Mouse (Mus musculus) liver, embryonic 13.5 days (tissue): ENCODE results near the gene Trnau1ap. TPM values are rescaled to one million over a fixed set of nuclear protein-coding genes. Genes with fewer than 3 reads are reported as not detected.

Experiments
- ATAC-seq: fragments of 200-750 bp; cut with Nextera tagmentation; 2 replicates; pipeline ENCODE4 v1.8.0; 2017; ENCODE audit warnings: low read depth, mild to moderate bottlenecking, moderate number of reproducible peaks, moderate library complexity
- DNase-seq: peaks from one replicate; pipeline ENCODE4 v3.0.0; 2022
- H3K27ac ChIP-seq: fragments of 300-500 bp; sonication (generic); 2 replicates; pipeline ENCODE4 v1.5.1; 2015; ENCODE audit warnings: moderate library complexity, mild to moderate bottlenecking, inconsistent platforms
- H3K27me3 ChIP-seq: fragments of 300-500 bp; sonication (generic); 2 replicates; pipeline ENCODE4 v1.6.1; 2015; ENCODE audit warnings: mild to moderate bottlenecking, inconsistent platforms
- H3K36me3 ChIP-seq: fragments of 300-500 bp; sonication (generic); 2 replicates; pipeline ENCODE4 v1.6.1; 2015; ENCODE audit warnings: mild to moderate bottlenecking, inconsistent platforms
- H3K4me1 ChIP-seq: fragments of 300-500 bp; sonication (generic); replicated peaks from 2 replicates; pipeline ENCODE4 v1.6.1; 2015; ENCODE audit warnings: inconsistent platforms
- H3K4me2 ChIP-seq: fragments of 300-500 bp; sonication (generic); 2 replicates; pipeline ENCODE4 v1.6.1; 2015; ENCODE audit warnings: inconsistent platforms, mild to moderate bottlenecking, moderate library complexity
- H3K4me3 ChIP-seq: fragments of 300-500 bp; sonication (generic); replicated peaks from 2 replicates; pipeline ENCODE4 v1.5.1; 2015; ENCODE audit warnings: mild to moderate bottlenecking, inconsistent platforms
- H3K9ac ChIP-seq: fragments of 300-500 bp; sonication (generic); 2 replicates; pipeline ENCODE4 v1.6.1; 2015; ENCODE audit warnings: mild to moderate bottlenecking, inconsistent platforms
- H3K9me3 ChIP-seq: fragments of 300-500 bp; sonication (generic); replicated peaks from 2 replicates; pipeline ENCODE4 v1.6.1; 2016; ENCODE audit warnings: inconsistent platforms
- WGBS: fragments of 180-500 bp; shearing (Covaris S2); methylation state at CpG from one replicate; pipeline ENCODE4 v1.1.7; 2015; ENCODE audit not compliant: insufficient replicate concordance; 5-methylcytosine and 5-hydroxymethylcytosine counted together
- polyA plus RNA-seq: library from polyadenylated mRNA; unstranded; fragments of >200 nt; fragmentation: Nextera tagmentation; extraction: Ambion mirVana; gene quantifications from 2 replicates; pipeline ENCODE4 v1.2.1, GENCODE M21; 2015

The Trnau1ap gene
- polyA plus RNA-seq: 43.1 and 45.3 TPM in 2 replicates

DNA sequence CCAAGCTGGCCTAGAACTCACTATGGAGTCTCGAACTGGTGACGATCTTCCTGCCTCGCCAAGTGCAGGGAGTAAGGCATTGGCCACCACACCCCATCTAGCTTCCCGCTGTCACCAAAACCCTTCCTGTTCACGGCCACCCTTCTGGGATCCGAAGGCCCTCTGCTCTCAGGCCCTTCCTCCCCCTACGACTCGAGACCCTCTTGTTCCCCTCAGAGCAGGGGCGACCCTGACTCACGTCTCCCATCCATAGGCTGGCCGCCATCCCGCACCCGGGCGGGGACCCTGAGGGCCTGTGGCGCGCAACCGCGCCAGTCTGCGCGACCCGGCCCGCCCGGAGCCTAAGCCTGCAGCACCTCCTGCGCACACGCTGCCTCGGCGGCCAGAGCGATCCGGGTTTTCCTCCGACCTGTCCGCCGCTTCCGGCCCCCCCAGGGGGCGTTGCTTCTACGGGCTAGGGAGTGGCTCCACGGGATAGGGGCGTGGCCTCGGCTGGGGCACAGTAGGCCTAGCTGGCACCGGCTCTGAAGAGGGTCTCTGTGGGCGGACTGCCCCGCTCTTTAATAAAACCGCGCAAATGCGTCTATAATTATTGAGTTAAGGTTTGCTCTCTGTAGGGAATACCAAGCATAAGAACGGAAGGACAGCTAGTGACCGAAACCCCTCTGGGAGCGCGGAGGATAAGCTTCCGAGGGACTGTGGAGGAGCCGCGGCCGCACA, at the start of gene Trnau1ap:
Gene Trnau1ap, minus strand, starts transcription at position 424 of the 720 bp plus-strand sequence.
- ATAC-seq (peak; percentile 96), DNase-seq (peak; percentile 94)
- peaks cover 49% of the 10 kb centered on the region for H3K36me3 ChIP-seq
- H3K9ac ChIP-seq: peak within 1 kb of the TSS; percentile 89
- H3K27ac ChIP-seq: peak within 1 kb of the TSS; percentile 89
- peak within 1 kb of the TSS; percentile 76 for H3K4me3 ChIP-seq
- under 1% methylated on average over 52 of the region's 52 CpGs for WGBS
- H3K4me1 ChIP-seq: peaks cover 46% of the 10 kb centered on the region
- peak within 1 kb of the TSS; percentile 95 for H3K4me2 ChIP-seq
- H3K27me3 ChIP-seq: no peaks in the 10 kb centered on the region
- no peaks in the 10 kb centered on the region for H3K9me3 ChIP-seq

DNA sequence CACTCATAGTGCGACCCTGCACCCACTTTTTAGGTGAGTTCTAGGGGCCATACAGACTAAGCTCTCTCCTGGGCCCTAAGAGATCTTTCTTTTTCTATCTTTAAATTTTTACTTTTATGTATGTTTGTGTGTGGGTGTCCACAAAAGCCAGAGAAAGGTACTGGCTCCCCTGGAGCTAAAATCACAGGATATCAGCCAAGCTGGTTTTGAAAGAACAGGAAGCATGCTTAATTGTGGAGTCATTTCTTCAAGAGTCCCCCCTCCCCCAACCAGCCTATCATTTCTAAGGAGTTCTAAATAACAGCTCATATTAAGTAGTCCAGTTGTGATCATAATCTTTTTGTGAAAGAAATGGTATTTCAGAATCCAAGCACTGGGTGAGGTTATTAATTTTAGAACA, 44.5 kb upstream of the Trnau1ap start:
- H3K9ac ChIP-seq: no peak overlapping the region
- no peak for DNase-seq
- H3K4me2 ChIP-seq: no peak overlapping the region
- no peaks in the 10 kb centered on the region for H3K4me1 ChIP-seq
- ATAC-seq: no peak
- 90% methylated on average over 1 of the region's 1 CpGs for WGBS
- peaks cover 76% of the 10 kb centered on the region for H3K36me3 ChIP-seq
- no peak overlapping the region for H3K27ac ChIP-seq
- H3K9me3 ChIP-seq: no peaks in the 10 kb centered on the region
- no peak overlapping the region for H3K4me3 ChIP-seq
- no peaks in the 10 kb centered on the region for H3K27me3 ChIP-seq

DNA sequence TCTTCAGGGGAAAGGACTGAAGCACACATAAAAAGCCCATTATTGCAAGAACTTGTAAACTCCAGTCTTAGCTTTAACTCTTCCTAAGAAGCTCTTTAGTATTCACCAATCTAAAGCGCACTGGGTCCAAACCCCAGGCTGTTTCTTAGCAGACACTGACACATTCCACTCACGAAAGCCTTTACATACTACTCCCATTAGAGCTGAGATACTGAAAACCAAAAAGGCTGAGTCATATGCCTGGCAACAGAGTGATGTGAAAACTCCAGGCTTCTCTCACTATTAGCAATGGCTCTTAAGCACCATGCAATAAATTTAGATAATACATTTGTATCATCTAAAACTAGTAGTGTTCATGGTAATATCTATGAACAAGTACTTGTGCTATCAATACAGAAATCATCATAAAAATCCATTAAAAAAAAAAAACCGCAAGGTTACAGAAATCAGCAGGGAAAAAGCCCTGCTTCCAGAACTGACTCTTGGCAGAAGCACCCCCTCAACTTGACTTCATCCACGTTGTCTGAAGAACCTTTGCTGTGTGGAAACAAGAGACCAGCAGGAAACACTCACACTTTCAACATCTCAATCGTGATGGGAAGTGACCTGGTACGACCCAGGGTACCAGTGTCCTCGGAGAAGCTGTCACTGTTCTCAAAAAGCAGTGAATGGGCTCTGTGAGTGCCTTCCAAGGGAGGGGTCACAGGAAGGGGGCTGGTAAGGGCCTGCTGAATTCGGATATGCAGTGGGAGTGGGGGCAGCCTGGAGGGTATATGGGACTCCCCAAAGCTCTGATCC, 40.8 kb upstream of the Trnau1ap start:
- Histone ChIP-seq H3K9me3 (no peaks in the 10 kb centered on the region), H3K4me2 (no peak overlapping the region), H3K27ac (no peak overlapping the region), H3K4me1 (no peaks in the 10 kb centered on the region), H3K4me3 (no peak overlapping the region), H3K27me3 (no peaks in the 10 kb centered on the region), H3K36me3 (peaks cover 84% of the 10 kb centered on the region), H3K9ac (no peak overlapping the region)
- no peak for ATAC-seq
- 78% methylated on average over 8 of the region's 8 CpGs for WGBS
- DNase-seq: no peak

DNA sequence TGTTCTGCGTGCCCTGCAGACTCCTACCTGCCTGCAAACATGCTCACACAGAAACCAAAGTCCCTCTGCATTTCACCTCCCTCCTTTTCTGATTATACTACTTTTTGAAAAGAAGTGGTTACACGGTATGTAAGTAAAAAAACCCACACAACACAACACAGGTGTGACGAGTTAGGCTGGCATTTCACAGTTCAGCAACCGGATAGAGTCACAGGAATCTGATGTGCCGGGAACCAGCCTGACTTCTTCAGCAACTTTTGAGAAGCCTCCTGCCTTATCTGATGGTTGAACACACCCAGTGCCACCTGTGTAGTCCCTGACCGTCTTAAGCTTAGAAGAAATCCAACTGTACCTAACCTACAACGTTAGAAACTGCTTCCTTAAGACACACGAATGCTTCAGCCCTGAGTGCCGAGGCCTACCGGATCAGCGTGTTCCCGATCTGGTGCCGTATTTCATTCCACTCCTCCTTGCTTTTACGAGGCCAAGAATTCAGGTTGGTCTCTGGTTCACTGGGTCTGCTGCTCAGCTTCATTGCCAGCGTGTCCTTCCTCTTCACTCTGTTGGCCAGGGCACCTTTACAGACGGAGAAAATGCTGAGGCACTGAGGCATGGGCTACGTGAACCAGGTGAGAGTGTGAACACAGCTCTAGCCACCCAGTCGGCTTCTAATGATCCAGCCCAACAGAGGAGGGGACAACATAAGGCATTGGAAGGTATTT, 38.3 kb upstream of the Trnau1ap start:
- Histone ChIP-seq H3K4me1 (no peaks in the 10 kb centered on the region), H3K9me3 (no peaks in the 10 kb centered on the region), H3K27ac (no peak overlapping the region), H3K4me3 (no peak overlapping the region), H3K9ac (no peak overlapping the region), H3K36me3 (peaks cover 91% of the 10 kb centered on the region), H3K4me2 (no peak overlapping the region), H3K27me3 (no peaks in the 10 kb centered on the region)
- no peak for DNase-seq
- 83% methylated on average over 18 of the region's 18 CpGs for WGBS
- no peak for ATAC-seq

DNA sequence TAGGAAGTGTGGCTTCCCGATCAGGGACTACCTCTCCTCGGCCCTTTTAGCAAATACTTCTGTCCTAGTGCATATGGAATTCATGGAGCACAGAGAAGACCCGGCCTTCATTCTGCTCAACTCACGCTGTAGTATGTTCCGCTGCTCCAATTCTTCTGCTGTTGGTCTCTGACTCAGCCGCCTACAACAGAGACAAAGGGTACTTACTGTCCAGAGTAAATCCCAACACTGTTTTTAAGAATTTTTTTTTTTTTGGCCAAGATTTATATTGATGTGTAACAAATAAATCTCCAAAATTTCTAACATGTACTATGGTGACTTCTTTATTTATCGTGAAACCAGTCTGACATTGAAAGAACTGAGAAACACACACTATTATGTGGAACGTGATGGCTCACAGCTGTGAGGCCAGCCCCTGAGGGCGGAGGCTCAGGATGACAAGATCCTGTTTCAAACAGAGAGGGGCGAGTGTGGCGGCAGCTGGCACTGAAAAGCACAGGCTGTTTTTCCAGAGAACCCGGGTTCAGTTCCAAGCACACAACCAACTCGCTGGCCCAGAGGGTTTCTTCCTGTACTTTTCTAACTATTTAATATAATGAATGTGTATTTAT, 36.2 kb upstream of the Trnau1ap start:
- H3K36me3 ChIP-seq: peaks cover 89% of the 10 kb centered on the region
- WGBS: 87% methylated on average over 13 of the region's 13 CpGs
- ATAC-seq (no peak), DNase-seq (no peak)
- H3K4me2 ChIP-seq: no peak overlapping the region
- no peaks in the 10 kb centered on the region for H3K9me3 ChIP-seq
- no peaks in the 10 kb centered on the region for H3K27me3 ChIP-seq
- H3K4me1 ChIP-seq: no peaks in the 10 kb centered on the region
- H3K9ac ChIP-seq: no peak overlapping the region
- no peak overlapping the region for H3K27ac ChIP-seq
- H3K4me3 ChIP-seq: no peak overlapping the region

DNA sequence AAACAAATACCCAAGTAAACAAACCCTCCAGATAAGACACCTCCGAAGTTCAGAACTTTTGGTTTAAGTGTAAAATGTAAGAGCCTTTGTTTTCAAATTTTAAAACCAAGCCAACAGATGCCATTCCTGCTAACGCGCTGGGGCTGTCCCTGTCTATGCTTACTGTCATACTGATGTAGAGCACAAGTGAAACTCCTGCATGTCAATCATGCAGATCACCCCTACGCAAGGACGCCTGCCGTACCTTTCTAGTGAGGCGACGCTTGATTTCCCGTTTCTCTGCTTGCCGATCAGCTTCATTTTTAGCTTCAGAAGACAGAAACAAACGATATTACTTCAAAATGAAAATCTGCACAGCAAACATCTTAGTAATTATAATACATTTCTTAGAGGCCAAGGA, 34.1 kb upstream of the Trnau1ap start:
- no peaks in the 10 kb centered on the region for H3K27me3 ChIP-seq
- H3K9ac ChIP-seq: no peak overlapping the region
- no peak overlapping the region for H3K27ac ChIP-seq
- ATAC-seq (no peak), DNase-seq (no peak)
- H3K4me2 ChIP-seq: no peak overlapping the region
- H3K4me3 ChIP-seq: no peak overlapping the region
- no peaks in the 10 kb centered on the region for H3K4me1 ChIP-seq
- peaks cover 88% of the 10 kb centered on the region for H3K36me3 ChIP-seq
- H3K9me3 ChIP-seq: no peaks in the 10 kb centered on the region
- WGBS: 92% methylated on average over 11 of the region's 11 CpGs

DNA sequence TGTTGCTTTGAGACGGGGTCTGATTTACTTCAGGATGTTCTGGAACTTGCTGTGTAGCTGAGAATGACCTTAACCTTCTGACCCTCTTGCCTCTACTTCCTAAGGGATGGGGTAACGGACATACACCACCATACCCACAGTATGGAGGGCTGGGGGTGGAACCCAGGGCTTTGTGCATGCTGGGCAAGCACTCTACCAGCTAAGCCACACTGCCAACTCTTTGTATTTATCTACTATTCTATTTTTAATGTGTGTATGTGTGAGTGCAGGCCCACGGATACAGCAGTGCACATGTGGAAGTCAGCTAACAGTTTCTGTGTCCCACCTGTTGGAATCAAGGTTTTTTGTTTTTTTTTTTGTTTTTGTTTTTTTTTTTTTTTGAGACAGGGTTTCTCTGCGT, 30.2 kb upstream of the Trnau1ap start:
- ATAC-seq (no peak), DNase-seq (no peak)
- H3K9me3 ChIP-seq: no peaks in the 10 kb centered on the region
- H3K4me2 ChIP-seq: no peak overlapping the region
- peaks cover 70% of the 10 kb centered on the region for H3K36me3 ChIP-seq
- WGBS: 76% methylated on average over 4 of the region's 4 CpGs
- no peaks in the 10 kb centered on the region for H3K27me3 ChIP-seq
- H3K27ac ChIP-seq: no peak overlapping the region
- peaks cover 30% of the 10 kb centered on the region for H3K4me1 ChIP-seq
- no peak overlapping the region for H3K9ac ChIP-seq
- H3K4me3 ChIP-seq: no peak overlapping the region

DNA sequence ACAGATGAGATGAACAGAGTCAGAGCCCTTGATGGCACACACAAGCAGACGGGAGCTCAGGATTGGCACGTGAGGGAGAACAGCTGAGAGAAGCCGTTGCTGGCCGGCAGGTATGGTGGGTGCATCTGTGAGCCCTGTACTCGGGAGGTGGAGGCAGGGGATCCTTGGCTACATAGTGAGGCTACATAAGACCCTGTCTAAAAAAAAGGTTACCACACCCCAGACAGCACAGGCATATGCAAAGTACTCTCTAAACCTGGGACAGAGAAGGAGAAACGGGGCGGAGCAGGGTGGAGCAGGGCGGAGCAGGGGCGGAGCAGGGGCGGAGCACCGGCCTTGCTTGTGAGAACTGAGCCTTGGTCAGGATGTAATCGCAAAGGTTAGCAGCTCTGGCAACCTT, 26.8 kb upstream of the Trnau1ap start:
- WGBS: 32% methylated on average over 12 of the region's 12 CpGs
- DNase-seq (no peak), ATAC-seq (peak; percentile 85)
- no peaks in the 10 kb centered on the region for H3K9me3 ChIP-seq
- peak overlapping the region; percentile 53 for H3K4me2 ChIP-seq
- peaks cover 50% of the 10 kb centered on the region for H3K4me1 ChIP-seq
- peak overlapping the region; percentile 63 for H3K9ac ChIP-seq
- H3K27ac ChIP-seq: peak overlapping the region; percentile 87
- H3K4me3 ChIP-seq: peak overlapping the region; percentile 8; the same call in 1 of the 2 replicates
- H3K36me3 ChIP-seq: peaks cover 61% of the 10 kb centered on the region
- H3K27me3 ChIP-seq: no peaks in the 10 kb centered on the region

DNA sequence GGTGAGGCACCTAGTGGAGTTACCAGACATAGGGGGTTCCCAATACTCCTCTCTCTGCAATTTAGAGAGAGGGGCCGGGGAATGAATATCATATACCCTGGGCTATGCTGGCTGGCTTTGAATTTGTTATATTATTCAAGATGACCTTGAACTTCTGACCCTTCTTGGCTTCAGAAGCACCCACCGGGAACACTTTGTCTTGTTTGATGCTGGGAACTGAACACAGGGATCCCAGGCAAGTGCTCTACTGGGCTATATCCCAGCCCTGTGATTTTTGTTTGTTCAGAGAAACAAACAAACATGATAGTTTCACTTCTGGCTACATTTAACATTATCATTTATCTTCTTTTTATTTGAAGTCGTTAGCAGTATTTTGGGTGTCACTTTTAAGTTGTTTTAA, 26.1 kb upstream of the Trnau1ap start:
- no peak overlapping the region for H3K4me3 ChIP-seq
- 78% methylated on average over 3 of the region's 3 CpGs for whole genome bisulfite sequencing
- H3K27me3 ChIP-seq: no peaks in the 10 kb centered on the region
- peak overlapping the region; percentile 87 for H3K27ac ChIP-seq
- peaks cover 58% of the 10 kb centered on the region for H3K4me1 ChIP-seq
- peaks cover 62% of the 10 kb centered on the region for H3K36me3 ChIP-seq
- DNase-seq: no peak
- H3K9me3 ChIP-seq: no peaks in the 10 kb centered on the region
- ATAC-seq: no peak
- no peak overlapping the region for H3K4me2 ChIP-seq
- H3K9ac ChIP-seq: no peak overlapping the region

DNA sequence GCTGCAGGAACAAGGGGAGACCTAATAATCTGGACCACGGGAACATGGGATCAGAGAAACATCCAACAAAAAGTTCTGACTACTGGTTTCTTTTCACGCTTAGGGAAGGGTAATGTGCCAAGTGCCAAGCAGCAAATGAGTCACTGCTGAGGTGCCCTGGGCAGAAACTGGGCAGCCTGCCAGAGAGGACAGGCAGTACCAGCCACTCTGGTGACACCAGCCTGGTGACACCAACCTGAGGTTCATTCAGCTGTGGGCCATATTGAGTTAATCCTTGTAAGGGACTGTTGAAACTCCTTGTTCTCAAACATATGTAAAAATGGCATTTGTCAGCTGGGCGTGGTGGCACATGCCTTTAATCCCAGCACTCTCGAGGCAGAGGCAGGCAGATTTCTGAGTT, 25.2 kb upstream of the Trnau1ap start:
- peak overlapping the region; percentile 77 for H3K4me2 ChIP-seq
- DNase-seq (no peak), ATAC-seq (no peak)
- H3K9ac ChIP-seq: peak overlapping the region; percentile 92
- 86% methylated on average over 4 of the region's 4 CpGs for WGBS
- H3K4me3 ChIP-seq: no peak overlapping the region
- H3K27ac ChIP-seq: peak overlapping the region; percentile 97
- H3K9me3 ChIP-seq: no peaks in the 10 kb centered on the region
- H3K4me1 ChIP-seq: peaks cover 66% of the 10 kb centered on the region
- H3K27me3 ChIP-seq: no peaks in the 10 kb centered on the region
- H3K36me3 ChIP-seq: peaks cover 59% of the 10 kb centered on the region

DNA sequence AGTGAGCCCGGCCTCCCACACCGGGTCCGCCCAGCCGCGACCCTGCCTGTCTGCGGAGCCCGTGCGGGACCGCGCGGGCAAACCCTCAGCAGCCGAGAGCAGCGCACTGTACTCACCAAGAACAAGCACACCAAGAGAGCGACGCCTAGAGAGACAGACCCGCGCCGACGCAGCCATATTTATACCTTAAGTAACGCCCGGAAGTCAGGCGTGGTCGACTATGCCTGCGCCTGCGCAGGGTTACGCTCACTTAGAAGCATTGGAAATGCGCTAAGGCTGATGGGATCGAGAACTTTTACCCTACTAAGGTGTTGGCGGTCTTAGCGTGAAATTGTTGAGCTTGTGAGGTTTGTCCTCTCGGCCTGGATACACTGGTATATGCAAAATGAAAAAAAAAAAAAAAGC, 24.1 kb upstream of the Trnau1ap start, which contains the start of gene Rcc1:
Gene Rcc1, minus strand, starts transcription at position 125 of the 405 bp plus-strand sequence.
- Histone ChIP-seq H3K27ac (peak within 1 kb of the TSS; percentile 97), H3K4me3 (peak within 1 kb of the TSS; percentile 84), H3K9me3 (no peaks in the 10 kb centered on the region), H3K9ac (peak within 1 kb of the TSS; percentile 92), H3K4me1 (peaks cover 72% of the 10 kb centered on the region), H3K27me3 (no peaks in the 10 kb centered on the region), H3K36me3 (peaks cover 49% of the 10 kb centered on the region), H3K4me2 (peak within 1 kb of the TSS; percentile 77)
- DNase-seq (peak; percentile 87), ATAC-seq (peak; percentile 78)
- WGBS: under 1% methylated on average over 31 of the region's 31 CpGs
